Mouse (Mus musculus): ENCODE results near the gene Vmn1r220. TPM values are rescaled to one million over a fixed set of nuclear protein-coding genes. Genes with fewer than 3 reads are reported as not detected.

Vmn1r220 gene
- not detected in 2 replicates for polyA plus RNA-seq (2015; fragmentation: Nextera tagmentation; extraction: Ambion mirVana)

DNA sequence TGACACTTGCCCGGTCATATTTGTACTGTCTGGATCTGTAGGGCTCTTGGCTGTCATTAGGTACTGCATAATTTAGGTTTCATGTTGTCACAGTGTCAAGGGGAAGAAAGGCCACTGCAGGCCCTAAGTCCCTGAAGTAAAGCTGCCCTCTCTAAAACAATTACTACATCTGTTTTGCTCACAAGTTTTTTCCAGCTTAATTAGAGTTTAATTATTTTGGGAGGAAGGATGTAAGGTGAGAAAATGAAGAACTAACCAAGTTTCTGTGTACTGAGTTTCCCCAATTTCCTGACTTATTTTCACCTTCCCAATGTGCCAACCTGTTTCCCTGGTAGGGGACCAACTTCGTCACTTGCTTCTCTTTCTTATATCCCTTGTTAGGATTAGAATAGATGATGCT lies at the start of gene Vmn1r220:
Vmn1r220 (minus strand) TSS at position 101 of the 400 bp plus-strand sequence.

DNA sequence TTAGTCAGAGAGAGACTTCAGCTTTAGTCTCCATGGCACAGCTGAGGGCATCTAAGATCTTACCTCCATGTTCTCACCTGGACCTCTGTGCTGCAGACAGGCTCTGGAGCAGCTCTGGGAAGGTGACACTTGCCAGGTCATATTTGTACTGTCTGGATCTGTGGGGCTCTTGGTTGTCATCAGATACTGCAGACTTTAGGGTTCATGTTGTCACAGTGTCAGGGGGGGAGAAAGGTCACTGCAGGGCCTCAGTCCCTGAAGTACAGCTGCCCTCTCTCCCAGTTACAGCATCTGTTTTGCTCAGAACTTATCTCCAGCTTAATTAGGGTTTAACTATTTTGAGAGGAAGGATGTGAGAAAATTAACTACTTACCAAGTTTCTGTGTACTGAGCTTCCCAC lies 48.1 kb upstream of the Vmn1r220 start, which contains the start of gene Vmn1r222:
Vmn1r222 (minus strand) TSS at position 101 of the 400 bp plus-strand sequence.

DNA sequence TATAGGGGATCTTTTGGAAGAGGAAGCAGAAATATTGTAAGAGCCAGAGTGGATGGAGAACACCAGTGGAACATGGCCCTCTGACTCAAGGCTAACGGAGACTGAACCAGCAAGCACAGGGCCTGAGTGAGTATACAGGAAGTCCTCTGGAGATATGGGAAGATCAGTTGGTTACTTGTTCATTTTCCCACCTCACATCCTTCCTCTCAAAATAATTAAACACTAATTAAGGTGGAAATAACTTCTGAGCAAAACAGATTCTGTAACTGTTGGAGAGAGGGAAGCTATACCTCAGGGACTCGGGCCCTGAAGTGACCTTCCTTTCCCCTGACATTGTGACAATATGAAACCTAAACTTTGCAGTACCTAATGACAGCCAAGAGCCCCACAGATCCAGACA lies 26.1 kb upstream of the Vmn1r220 start, which contains the start of gene Vmn1r221:
Vmn1r221 (plus strand) TSS at position 301 of the 400 bp plus-strand sequence.

GRCm38 (mm10) chr13:23159012-23159411 lies 28.8 kb downstream of the Vmn1r220 start, which contains the start of gene Vmn1r219:
TSS of gene Vmn1r219 (plus strand) at chr13:23159312.

GRCm38 (mm10) chr13:23133099-23133498 lies 54.7 kb downstream of the Vmn1r220 start, which contains the start of gene Vmn1r218:
TSS of gene Vmn1r218 (plus strand) at chr13:23133155.

Other genes starting within 250 kb of the Vmn1r220 start
- not detected in 2 replicates for gene Vmn1r213, start 180.3 kb downstream of the Vmn1r220 start, polyA plus RNA-seq (2015; fragmentation: Nextera tagmentation; extraction: Ambion mirVana)
- gene Vmn1r214, start 157.6 kb downstream of the Vmn1r220 start, polyA plus RNA-seq (2015; fragmentation: Nextera tagmentation; extraction: Ambion mirVana): not detected in 2 replicates
- not detected in 2 replicates for gene Vmn1r215, start 120.0 kb downstream of the Vmn1r220 start, polyA plus RNA-seq (2015; fragmentation: Nextera tagmentation; extraction: Ambion mirVana)
- gene Vmn1r217, start 69.7 kb downstream of the Vmn1r220 start, polyA plus RNA-seq (2015; fragmentation: Nextera tagmentation; extraction: Ambion mirVana): not detected in 2 replicates
- gene Vmn1r218, start 54.8 kb downstream of the Vmn1r220 start, polyA plus RNA-seq (2015; fragmentation: Nextera tagmentation; extraction: Ambion mirVana): not detected in 2 replicates
- 0.02 TPM in 1 of 2 replicates, not detected in the other for gene Vmn1r219, start 28.7 kb downstream of the Vmn1r220 start, polyA plus RNA-seq (2015; fragmentation: Nextera tagmentation; extraction: Ambion mirVana)
- gene Vmn1r221, start 26.2 kb upstream of the Vmn1r220 start, polyA plus RNA-seq (2015; fragmentation: Nextera tagmentation; extraction: Ambion mirVana): not detected in 2 replicates
- gene Vmn1r222, start 48.0 kb upstream of the Vmn1r220 start, polyA plus RNA-seq (2015; fragmentation: Nextera tagmentation; extraction: Ambion mirVana): not detected in 2 replicates
- gene Vmn1r223, start 59.2 kb upstream of the Vmn1r220 start, polyA plus RNA-seq (2015; fragmentation: Nextera tagmentation; extraction: Ambion mirVana): not detected in 2 replicates
- gene Zfp322a, start 181.2 kb upstream of the Vmn1r220 start, polyA plus RNA-seq (2015; fragmentation: Nextera tagmentation; extraction: Ambion mirVana): 19.6 and 25.9 TPM in 2 replicates
- 7.0 and 8.6 TPM in 2 replicates for gene Abt1, start 235.9 kb upstream of the Vmn1r220 start, polyA plus RNA-seq (2015; fragmentation: Nextera tagmentation; extraction: Ambion mirVana)